Mouse (Mus musculus): Measurements from ENCODE around the gene C5ar1.
A peak's percentile ranks its signal among the peaks of the same experiment; 100 is the strongest.
"Not testable (repeated sequence)": the region's sequence is repeated elsewhere in the genome, so short reads cannot be mapped to it uniquely, and the experiment has no call there.

The C5ar1 gene

DNA sequence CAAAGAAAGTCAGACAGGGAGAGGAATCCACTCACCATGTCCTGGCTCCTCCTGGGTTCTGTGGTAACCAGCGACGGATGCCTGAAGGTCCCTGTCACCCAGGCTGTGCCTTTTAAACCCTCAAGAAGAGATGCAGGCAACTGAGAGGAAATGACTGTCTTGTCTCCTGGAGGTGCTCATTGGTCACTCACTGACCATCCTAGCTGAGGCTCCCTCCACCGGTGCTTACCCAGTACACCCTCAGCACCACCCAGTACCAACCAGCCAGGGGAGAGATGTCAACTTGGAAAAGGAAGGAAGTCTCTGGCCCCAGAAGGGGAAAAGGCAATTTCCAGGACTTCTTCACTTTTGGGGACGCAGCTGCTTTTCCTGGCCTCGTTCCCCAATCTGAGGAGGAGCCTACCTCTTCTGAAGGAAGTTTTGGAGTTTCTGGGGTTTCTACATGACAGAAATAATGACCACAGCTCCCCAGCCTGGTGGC lies at the start of gene C5ar1:
Gene C5ar1 (minus strand): TSS at position 431 of the 481 bp plus-strand sequence.
- no peak for DNase-seq

DNA sequence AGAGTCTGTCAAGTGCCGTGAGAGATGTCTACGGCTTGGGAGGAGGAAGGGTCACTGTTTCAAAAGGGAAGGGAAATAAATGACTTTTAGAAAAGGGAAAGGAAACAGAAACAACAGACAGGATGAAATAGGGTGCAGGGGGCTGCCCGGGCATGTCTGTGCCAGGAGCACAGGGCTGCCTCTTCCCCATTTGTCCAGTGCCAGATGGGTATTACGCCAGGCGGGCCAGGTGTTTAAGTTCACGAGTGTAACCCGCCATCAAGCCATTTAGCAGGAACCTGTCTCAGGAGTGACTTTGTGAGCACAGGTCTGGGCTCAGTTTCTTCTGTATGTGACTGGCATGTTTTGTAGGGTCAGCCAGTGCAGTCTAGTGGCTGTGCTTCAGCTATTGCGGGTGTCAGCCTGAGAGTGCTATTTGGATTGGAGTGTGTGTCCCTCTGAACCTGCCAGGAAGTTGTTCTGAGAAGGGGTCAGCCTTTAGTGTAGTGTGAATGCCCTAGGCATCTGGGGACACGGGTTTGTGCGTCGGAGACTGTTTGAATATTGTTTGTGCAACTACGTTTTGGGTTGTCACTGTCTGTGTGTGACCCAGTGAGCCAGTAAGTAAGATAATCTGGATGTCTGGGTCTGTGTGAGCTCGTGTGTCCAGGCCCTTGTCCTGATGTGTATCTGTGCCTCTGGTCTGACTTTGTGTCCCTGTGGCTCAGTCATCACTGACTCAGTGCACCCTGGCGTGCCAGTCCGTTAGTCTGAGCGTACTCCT lies 49.4 kb upstream of the C5ar1 start:
- peak; percentile 23 for DNase-seq

GRCm38 (mm10) chr7:16308093-16308492 lies 48.8 kb upstream of the C5ar1 start, which contains the start of gene Bbc3:
Bbc3 (plus strand) TSS chr7:16308393.
- DNase-seq = not testable (repeated sequence)

DNA sequence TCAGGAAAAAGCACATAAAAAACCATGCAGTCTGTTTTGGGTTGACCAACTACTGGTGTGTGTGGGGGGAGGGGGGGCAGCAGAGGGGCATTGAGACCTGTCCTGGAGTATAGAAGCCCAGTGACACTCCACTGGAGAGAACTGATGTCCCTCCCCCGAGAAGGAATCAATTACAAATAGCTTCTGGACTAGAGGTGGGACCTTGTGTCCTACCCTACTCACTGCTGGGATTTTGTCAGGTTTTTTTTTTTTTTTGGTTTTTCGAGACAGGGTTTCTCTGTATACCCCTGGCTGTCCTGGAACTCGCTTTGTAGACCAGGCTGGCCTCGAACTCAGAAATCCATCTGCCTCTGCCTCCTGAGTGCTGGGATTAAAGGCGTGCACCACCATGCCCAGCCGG lies 47.8 kb upstream of the C5ar1 start:
- not testable (repeated sequence) for DNase-seq

DNA sequence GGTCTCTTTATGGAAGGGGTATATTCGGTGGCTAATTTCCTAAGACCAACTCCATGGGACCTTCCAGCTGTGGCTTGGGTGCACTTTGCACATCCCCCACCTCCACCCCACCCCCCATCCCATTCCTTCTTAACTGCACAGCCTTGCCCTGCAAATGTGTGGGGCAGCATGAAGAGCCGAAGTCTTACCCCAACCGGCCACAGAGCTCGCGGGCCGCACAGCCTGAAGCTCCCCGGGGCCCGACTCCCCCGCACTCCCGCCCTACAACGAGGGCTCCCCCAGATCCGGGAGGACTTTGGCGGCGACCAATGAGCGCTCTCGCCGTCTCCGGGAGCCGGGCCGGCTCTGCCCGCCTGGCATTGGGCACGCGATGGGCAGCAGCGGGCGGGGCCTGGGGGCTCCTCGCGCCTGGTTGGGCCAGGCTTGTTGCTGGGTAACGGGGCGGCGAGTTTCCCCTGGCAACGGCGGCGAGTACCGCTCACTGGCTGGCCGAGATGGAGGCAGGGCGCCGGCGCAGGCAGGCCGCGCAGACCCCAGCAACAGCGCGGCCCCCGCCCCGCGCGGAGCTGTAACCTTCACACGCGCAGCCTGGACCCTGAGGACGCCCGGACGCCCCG lies 40.2 kb upstream of the C5ar1 start:
- DNase-seq = peak; percentile 93

DNA sequence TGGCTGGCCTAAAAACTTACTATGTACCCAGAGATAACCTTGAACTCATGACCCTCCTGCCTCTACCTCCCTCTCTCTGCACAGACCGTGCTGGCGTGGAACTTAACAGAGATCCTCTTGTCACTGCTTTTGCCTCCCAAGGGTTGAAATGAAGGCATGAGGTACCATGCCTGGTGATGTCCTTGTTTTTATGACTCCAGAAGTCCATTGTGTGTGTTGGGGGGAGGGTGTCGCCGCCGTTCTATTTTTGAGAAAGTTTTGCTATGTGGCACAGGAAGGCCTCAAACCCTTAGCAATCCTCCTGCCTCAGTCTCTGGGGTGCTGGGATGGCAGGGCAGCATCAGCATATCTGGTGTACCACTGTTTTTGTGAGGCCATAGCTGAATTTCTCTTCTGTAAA lies 39.6 kb upstream of the C5ar1 start:
- DNase-seq = no peak

DNA sequence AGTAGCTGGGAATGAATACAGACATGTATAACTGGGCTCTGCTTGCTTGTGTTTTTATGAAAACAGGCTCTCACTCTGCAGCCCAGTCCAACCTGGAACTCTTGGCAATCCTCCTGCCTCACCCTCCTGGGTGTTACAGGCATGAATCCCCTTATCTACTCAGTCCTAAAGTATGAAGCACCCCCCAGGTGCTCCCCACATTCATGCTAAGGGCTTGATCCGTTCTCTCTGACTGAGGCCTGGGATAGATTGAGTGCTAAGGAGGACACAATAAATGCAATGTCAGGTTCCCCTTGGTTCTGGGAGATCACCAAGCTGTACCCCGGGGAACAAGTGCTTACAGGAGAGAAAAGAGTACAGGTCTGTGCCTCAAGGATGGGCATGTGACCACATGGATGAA lies 38.3 kb upstream of the C5ar1 start:
- no peak for DNase-seq

GRCm38 (mm10) chr7:16296766-16297390 lies 37.5 kb upstream of the C5ar1 start:
- peak; percentile 98 for DNase-seq

DNA sequence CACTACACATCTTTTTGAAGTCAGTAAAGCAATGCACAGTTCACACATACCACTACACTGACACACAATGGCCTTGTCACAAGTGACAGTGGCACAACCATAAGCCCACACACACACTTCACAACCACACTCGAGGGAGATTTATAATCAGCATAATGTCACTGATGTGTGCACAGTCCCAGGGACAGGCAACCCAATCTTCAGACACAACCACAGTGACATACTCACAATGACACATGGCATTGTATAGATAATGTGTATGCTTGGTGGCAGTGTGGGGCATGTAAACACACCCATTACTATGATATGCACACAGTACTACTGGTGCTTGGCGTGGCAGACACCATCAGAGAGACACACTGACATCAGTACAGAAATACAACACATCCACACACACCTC lies 36.8 kb upstream of the C5ar1 start:
- no peak for DNase-seq

DNA sequence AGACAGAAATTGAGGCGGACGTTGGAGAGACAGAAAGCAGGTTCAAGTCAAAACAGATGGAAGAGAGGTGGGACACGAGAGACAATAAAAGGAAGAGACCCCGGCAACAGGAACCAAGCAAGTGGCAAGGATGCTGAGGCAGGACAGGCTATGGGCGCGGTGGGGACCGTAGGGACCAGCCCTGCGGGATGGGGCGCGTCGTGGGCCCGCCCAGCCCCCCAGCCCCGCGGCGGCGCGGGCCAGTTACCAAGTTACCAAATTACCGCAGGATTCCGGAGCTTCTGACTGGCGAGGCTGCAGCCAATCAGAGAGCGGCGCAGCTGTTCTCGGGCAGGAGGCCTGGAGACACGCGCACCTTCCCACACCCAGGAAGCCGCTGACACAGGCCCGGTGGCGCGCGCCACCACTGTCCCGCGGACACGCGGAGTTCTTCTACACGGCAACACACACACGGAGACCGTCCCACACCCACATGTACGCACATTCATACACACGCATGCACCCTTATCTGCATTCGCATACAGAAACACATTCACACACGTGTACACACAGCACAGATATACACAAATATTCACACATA lies 36.1 kb upstream of the C5ar1 start:
- peak; percentile 86 for DNase-seq

DNA sequence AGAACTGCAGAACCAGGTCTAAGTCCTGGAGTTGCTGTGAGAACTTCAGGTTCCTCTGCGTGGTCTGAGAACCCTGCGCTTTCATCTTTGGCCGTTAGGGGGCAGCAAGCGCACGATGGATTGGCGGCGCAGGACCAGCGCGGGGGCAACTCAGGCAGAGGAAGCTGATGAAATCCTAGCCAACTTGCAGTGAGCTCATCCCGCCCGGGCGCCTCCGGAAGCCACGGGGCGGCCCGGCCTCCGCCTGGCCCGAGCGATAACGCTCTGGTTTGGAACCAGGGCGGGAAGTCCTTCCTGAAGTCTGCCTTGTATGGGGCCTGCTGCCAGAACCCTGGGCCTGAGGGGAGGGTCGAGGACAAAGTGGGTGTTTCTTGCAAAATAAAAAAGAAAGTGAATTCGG lies 35.5 kb upstream of the C5ar1 start:
- peak; percentile 97 for DNase-seq

- peak; percentile 76 for DNase-seq
Observed at GRCm38 (mm10) chr7:16294346-16294745, 35.0 kb upstream of the C5ar1 start.

- DNase-seq = no peak
Observed at GRCm38 (mm10) chr7:16287791-16288190, 28.5 kb upstream of the C5ar1 start.

GRCm38 (mm10) chr7:16287016-16287415 lies 27.7 kb upstream of the C5ar1 start:
- DNase-seq = no peak

- DNase-seq = peak; percentile 100
Observed at GRCm38 (mm10) chr7:16286026-16286961, 27.0 kb upstream of the C5ar1 start, which contains the start of gene Ccdc9. Ccdc9 (minus strand) TSS chr7:16286795.

DNA sequence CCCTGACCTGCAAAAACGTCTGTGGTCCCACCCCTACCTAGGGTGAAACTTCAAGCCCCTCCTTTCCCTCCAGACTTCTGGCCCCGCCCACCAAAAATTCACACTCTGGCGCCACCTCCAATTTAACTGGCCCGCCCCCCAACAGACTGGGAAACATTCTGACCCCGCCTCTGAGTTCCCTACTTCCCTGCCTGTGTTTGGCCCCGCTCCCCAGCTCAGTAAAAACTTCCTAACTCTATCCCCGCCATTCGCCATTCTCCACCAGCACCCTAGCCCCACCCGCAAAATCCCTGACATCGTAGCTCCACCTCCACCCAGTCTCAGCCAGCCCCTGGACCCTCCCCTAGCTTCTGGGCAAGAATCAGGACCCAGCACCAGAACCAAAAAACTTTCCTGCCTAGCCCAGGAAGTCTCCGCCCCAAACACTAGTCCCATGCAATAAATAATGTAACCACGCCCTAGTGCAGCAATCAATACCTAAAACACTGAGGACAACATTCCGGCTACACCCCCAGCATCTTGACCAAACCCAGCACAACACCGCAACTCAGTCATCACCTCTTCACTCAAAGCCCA lies 26.2 kb upstream of the C5ar1 start:
- peak; percentile 94 for DNase-seq

GRCm38 (mm10) chr7:16284904-16285303 lies 25.6 kb upstream of the C5ar1 start:
- no peak for DNase-seq

DNA sequence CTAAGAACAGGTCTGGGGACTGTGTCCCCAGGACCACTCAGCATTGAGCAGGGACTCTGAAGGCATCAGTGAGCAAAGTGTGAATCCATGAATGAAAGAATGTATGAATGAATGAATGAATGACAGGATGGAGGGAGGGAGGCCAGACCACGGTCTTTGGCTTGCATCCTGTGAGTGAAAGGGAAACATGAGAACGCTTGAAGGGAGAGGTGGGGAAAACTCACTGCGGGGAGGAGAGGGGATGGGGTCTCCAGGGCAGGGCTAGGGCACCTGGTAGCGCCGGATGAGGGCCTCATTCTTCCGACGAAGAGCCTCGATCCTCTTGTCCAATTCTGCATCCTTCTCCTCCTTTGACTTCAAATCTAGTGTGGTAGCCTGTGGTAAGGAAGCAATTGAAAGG lies 24.7 kb upstream of the C5ar1 start:
- DNase-seq = no peak

DNA sequence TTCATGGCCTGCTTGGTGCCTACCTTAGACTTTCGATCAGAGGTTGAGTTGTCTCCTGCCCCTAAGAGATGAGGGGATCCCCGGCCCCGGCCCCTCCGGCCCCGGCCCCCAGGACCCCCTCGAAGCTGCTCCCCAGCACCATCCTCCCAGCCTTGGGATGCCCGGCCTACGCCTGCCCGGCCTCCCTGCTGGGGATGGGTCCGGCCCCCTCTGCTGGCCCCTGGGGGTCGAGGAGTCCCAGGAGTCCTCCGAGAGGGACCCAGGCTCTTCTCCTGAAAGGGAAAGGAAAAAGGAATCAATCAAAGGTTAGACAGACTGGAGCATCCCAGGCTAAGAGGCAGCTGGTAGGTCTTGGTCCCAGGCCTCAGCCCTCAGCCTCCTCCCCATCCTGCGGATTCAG lies 23.0 kb upstream of the C5ar1 start:
- DNase-seq = no peak

DNA sequence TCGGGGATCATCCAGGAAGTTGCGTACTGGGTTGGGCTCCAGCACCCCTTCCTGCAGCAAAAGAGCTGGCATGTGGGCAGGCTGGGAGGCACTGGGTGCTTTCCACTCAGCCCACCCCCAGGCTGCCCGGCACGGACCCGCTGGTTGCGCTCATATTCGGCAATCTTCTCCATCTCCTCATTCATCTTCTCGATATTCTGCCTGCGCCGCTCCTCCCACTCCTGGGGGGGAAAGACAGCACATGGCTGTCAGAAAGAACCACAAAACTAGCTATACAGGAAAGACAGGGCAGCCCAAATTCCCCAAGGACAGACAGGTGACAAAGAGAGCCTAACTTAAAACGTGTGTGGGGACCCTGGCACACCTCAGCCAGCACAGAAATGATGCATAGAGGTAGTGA lies 21.4 kb upstream of the C5ar1 start:
- no peak for DNase-seq

DNA sequence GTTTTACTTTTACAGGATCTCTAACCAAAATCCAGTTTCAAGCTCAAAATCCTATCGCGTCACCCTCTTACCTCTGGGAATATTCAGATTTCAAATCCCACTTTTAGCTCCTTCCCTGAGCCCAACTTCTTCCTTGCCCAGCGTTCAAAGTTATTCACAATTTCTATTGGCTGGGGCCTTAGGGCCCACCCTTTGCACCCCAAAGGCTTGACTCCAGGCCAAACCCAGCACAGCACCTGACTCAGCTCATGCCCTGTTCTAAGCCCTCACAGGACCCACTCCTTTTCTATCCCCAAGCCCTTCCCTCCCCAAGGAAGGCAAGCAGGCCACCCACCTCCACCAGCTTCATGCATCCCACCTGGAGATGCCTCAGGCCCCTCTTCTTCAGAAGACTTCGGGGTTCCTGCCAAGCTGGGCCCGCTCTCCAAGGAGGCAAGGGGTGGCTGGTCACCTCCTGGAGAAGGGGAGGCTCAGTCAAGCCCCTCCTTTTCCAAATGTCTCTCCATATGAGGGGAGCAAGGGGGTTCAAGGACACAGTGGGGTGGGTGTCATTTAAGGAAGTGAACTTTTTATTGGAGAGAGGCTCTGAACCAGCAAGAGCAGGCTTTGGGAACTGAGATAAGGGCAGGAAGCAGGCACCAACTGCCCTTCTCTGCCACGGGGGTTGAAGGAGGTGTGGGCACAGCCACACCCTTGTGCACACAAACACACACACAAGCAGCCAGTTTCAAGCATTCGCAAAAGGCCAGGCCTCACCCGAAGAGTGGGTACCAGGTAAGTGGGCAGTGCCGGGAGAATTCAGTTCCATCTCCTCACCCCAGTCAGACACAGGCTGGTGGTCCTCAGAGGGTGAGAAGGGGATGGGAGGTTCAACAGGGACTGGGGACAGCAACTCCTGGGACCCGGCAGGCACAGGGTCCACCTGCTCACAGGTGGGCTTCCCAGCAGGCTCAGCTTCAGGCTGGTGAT lies 15.9 kb upstream of the C5ar1 start:
- no peak for DNase-seq

Measured in lung, postnatal 10 days (tissue).